10 mouse cellular contexts compared by ENCODE assay signal in the genomic region with DNA sequence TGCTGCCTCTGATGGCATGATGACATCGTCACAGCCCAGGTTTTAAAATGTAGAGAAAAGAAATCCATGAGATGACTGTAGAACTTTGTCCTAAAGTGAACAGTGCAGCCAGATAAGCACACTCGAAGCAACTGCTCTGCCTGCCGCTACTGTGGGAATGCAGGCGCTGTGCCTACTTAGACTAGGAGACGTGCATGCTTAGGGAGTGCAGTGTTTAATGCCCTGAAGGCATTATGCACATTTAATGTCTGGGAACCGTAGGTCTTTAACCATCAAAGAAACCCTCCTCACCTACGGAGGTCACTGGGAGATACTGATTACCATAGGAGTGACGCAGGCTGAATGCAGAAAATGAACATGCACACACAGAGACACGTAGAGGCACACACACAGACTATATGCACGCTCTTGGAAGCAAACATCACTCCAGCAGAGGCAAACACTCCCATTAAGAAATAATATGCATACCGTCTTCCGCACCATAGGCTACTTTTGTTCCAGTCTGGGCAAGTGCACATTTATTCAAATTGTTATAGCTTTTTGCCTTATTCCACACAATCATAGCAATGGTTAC. TPM values are rescaled to one million over a fixed set of nuclear protein-coding genes. Genes with fewer than 3 reads are reported as not detected.
A peak's percentile ranks its signal among the peaks of the same experiment; 100 is the strongest.
DNase-seq lines count a peak whose midpoint lies in the region; ATAC-seq and TF ChIP-seq lines count a peak whose summit lies in the region.
"Had no signal": no experiment of that assay in that cellular context is flagged by ENCODE, and none has a peak within 500 bp of the region (broad histone marks: within the 10 kb centered on the region; RNA-seq: fewer than 3 reads in every experiment).

No protein-coding gene starts in this region.

- no peak overlapping the region; the same call in 1 of the 2 replicates for H3K9ac ChIP-seq in forebrain, embryonic 13.5 days
- no peak overlapping the region for H3K9ac ChIP-seq in intestine, embryonic 16.5 days (ENCODE audit: low read depth, low read length)
- H3K9ac ChIP-seq in neural tube, embryonic 14.5 days (replicated peaks; ENCODE audit: low read depth, low read length), result no peak overlapping the region

- ATAC-seq in forebrain, embryonic 13.5 days, result peak; percentile 77
- ATAC-seq in intestine, embryonic 16.5 days, result peak; percentile 79
- peak; percentile 75 for ATAC-seq in neural tube, embryonic 14.5 days (ENCODE audit: low read depth)
- no peak for ATAC-seq in megakaryocyte-erythroid progenitor cell, adult 5-6 weeks (replicated peaks; ENCODE audit: low FRiP score, low TSS enrichment, poor library complexity, severe bottlenecking)

- TF ChIP-seq CTCF in left cerebral cortex, adult 2 months (IDR thresholded peaks at IDR 0.05), result no peak

- H3K4me1 ChIP-seq in forebrain, embryonic 13.5 days, result peaks cover 13% of the 10 kb centered on the region
- no peaks in the 10 kb centered on the region for H3K4me1 ChIP-seq in intestine, embryonic 16.5 days (ENCODE audit: control insufficient read depth, insufficient read depth, low read length)
- peaks cover 7% of the 10 kb centered on the region; the same call in 1 of the 2 replicates for H3K4me1 ChIP-seq in neural tube, embryonic 14.5 days (ENCODE audit: control insufficient read depth, insufficient read depth, low read length)

- DNase-seq in left cerebral cortex, adult 2 months (ENCODE audit: extremely low spot score in 1 of 2, low spot score in 2 of 2), result no peak
- DNase-seq in left cerebral cortex, adult 8-10 months (ENCODE audit: low spot score in 2 of 2), result no peak
- no peak for DNase-seq in adrenal gland, postnatal 10 days
- DNase-seq in spleen, postnatal 4 days (ENCODE audit: low spot score in 2 of 2), result no peak
- DNase-seq: kidney, postnatal 25 days had no signal

- H3K4me3 ChIP-seq in left cerebral cortex, adult 2 months, result peak overlapping the region; percentile 34
- H3K4me3 ChIP-seq in forebrain, embryonic 13.5 days, result no peak overlapping the region
- no peak overlapping the region for H3K4me3 ChIP-seq in intestine, embryonic 16.5 days (ENCODE audit: low read length)
- H3K4me3 ChIP-seq in neural tube, embryonic 14.5 days (ENCODE audit: low read depth, low read length), result 0 out of 2 replicates have a peak overlapping the region, but pooled peaks have one; percentile 14

- intact Hi-C loops in left cerebral cortex, adult 2 months (cut with DNase I), result no loop called here

- 31% methylated on average over 12 of the region's 12 CpGs for WGBS in forebrain, embryonic 13.5 days
- WGBS in intestine, embryonic 16.5 days, result 64% methylated on average over 12 of the region's 12 CpGs
- 19% methylated on average over 12 of the region's 12 CpGs for WGBS in neural tube, embryonic 14.5 days

- H3K36me3 ChIP-seq in forebrain, embryonic 13.5 days (ENCODE audit: poor library complexity, severe bottlenecking), result no peaks in the 10 kb centered on the region
- H3K36me3 ChIP-seq in intestine, embryonic 16.5 days (ENCODE audit: control insufficient read depth, insufficient read depth, low read length), result no peaks in the 10 kb centered on the region
- H3K36me3 ChIP-seq in neural tube, embryonic 14.5 days (ENCODE audit: control insufficient read depth, insufficient read depth, low read length), result no peaks in the 10 kb centered on the region

- no peak overlapping the region for H3K27ac ChIP-seq in left cerebral cortex, adult 2 months
- no peak overlapping the region for H3K27ac ChIP-seq in forebrain, embryonic 13.5 days
- H3K27ac ChIP-seq in intestine, embryonic 16.5 days (ENCODE audit: low read length), result 0 out of 2 replicates have a peak overlapping the region, but pooled peaks have one; percentile 6
- no peak overlapping the region for H3K27ac ChIP-seq in neural tube, embryonic 14.5 days (ENCODE audit: low read depth, low read length)

- H3K27me3 ChIP-seq in forebrain, embryonic 13.5 days, result no peaks in the 10 kb centered on the region
- H3K27me3 ChIP-seq in intestine, embryonic 16.5 days (replicated peaks; ENCODE audit: control insufficient read depth, insufficient read depth, low read length), result no peaks in the 10 kb centered on the region
- no peaks in the 10 kb centered on the region for H3K27me3 ChIP-seq in neural tube, embryonic 14.5 days (ENCODE audit: control insufficient read depth, insufficient read depth, low read length)

- peak overlapping the region; percentile 43 for H3K4me2 ChIP-seq in forebrain, embryonic 13.5 days
- no peak overlapping the region for H3K4me2 ChIP-seq in intestine, embryonic 16.5 days (ENCODE audit: low read depth, low read length)
- peak overlapping the region; percentile 40 for H3K4me2 ChIP-seq in neural tube, embryonic 14.5 days (ENCODE audit: low read depth, low read length)
- H3K4me2 ChIP-seq: liver, embryonic 11.5 days had no signal

- no peaks in the 10 kb centered on the region for H3K9me3 ChIP-seq in forebrain, embryonic 13.5 days (replicated peaks)
- H3K9me3 ChIP-seq in intestine, embryonic 16.5 days (ENCODE audit: control insufficient read depth, low read length), result no peaks in the 10 kb centered on the region
- H3K9me3 ChIP-seq in neural tube, embryonic 14.5 days (ENCODE audit: control insufficient read depth, low read length), result no peaks in the 10 kb centered on the region

RNA-seq across cellular contexts. Expression of gene Plch1, which starts 48.1 kb away (rescaled TPM):
- 1 to 10 TPM; 6.2 to 8.4 TPM for total RNA-seq in left cerebral cortex, adult 2 months (2021)
- total RNA-seq in left cerebral cortex, adult 8-10 months (2022), result 1 to 10 TPM; 4.5 to 6.7 (median 6.5) TPM
- polyA plus RNA-seq in forebrain, embryonic 13.5 days (2015; fragmentation: Nextera tagmentation; extraction: Ambion mirVana), result 9.8 and 13.1 TPM in 2 replicates
- polyA plus RNA-seq in intestine, embryonic 16.5 days (2015; fragmentation: Nextera tagmentation; extraction: Ambion mirVana), result 4.8 and 5.4 TPM in 2 replicates
- 13.4 and 14.3 TPM in 2 replicates for polyA plus RNA-seq in neural tube, embryonic 14.5 days (2014; fragmentation: Nextera tagmentation; extraction: Ambion mirVana)
- under 1 TPM; 0.36 to 0.39 TPM for total RNA-seq in adrenal gland, postnatal 10 days (2021)
- total RNA-seq in megakaryocyte-erythroid progenitor cell, adult 5-6 weeks (2014; fragmentation: Nextera tagmentation), result not detected in 2 replicates
- total RNA-seq in megakaryocyte-erythroid progenitor cell, adult 5-6 weeks (2017), result not detected in 2 replicates

Comparison
In these comparisons a context has a peak if more than half of its experiments do, and no peak if none do; other contexts are left out.
1. H3K4me3 ChIP-seq: peak in left cerebral cortex, adult 2 months (single experiment) and neural tube, embryonic 14.5 days (single experiment); none in forebrain, embryonic 13.5 days (single experiment) and intestine, embryonic 16.5 days (single experiment).